Mouse (Mus musculus): ENCODE measurements around the gene Dpy19l3.

Dpy19l3 gene

DNA sequence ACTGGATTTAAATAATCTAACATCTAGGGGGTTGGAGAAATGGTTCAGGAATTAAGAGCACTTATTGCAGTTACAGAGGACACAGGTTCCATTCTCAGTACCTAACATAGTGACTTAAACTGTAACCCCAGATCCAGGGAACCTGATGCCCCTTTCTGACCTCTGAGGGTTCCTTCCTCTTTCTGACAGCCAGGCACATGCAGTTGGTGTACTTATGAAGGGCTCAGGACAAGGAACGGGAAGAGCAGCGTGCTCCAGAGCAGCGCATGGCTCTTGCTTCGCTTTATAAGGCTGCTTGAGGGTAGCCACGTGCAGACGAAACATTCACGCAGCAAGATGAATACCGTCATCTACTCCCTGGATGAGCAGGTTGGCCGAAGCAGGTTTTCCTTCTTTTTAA, 3.4 kb downstream of the Dpy19l3 start:
- no peak for DNase-seq (ENCODE audit: low spot score)

- no peak for DNase-seq (ENCODE audit: low spot score)
Observed at GRCm38 (mm10) chr7:35747397-35747964, 6.8 kb downstream of the Dpy19l3 start.

DNA sequence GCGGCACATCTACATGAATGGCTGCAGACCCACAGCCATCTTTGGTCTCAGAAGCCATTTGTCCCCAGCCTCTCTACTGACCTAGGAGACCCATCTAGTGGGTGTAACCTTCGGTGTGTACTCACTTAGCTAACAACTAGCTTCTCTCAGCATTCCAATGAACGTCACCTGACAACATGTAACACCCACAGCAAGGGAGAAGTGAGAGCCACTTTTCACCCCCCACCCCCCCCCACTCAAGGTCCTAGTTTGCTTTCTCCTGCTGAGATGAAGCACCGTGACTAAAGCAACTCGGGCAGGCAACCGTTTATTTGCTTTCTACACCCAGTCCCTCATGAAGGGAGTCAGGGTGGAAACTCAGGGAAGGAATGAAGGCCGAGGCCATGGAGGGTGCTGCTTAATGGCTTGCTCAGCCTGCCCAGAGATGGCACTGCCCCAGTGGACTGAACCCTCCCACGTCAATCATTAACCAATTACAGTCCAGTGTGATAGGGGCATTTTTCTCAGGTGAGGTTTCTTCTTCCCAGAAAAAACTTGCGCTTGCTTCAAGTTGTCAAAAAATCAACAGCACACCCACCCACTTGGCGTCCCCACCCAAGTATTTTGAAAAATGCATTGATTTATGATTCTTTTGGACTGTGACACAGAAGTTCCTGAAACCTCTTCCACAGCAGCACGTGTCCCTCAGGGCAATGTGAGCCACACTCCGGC, 7.4 kb downstream of the Dpy19l3 start:
- DNase-seq (ENCODE audit: low spot score): no peak

DNA sequence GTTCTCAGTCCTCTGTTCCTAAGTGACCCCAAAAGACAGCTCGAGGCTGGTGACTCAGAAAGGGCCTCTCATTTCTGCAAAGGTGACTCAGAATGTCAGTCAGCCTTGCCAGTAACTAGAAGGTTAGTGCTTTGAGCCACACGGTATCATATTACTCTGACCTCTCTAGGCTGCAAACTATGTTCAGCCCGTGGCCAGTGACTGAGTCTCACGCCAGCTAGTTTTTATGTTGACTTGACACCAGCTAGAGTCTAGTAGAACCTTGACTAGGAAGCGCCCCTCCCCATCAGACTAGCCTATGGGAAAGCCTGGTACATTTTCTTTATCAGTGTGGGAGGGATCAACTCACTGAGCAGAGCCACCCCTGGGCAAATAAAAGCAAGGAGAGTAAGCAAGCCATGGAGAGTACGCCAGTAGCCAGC, 9.0 kb downstream of the Dpy19l3 start:
- DNase-seq (ENCODE audit: low spot score): no peak

- peak; percentile 55 for DNase-seq (ENCODE audit: low spot score)
Observed at GRCm38 (mm10) chr7:35744771-35745170, 9.5 kb downstream of the Dpy19l3 start.

GRCm38 (mm10) chr7:35742310-35742709, 11.9 kb downstream of the Dpy19l3 start:
- no peak for DNase-seq (ENCODE audit: low spot score)

- DNase-seq (ENCODE audit: low spot score): no peak
Observed at GRCm38 (mm10) chr7:35741858-35742257, 12.4 kb downstream of the Dpy19l3 start.

- no peak for DNase-seq (ENCODE audit: low spot score)
Observed at GRCm38 (mm10) chr7:35740489-35741230, 13.6 kb downstream of the Dpy19l3 start.

DNA sequence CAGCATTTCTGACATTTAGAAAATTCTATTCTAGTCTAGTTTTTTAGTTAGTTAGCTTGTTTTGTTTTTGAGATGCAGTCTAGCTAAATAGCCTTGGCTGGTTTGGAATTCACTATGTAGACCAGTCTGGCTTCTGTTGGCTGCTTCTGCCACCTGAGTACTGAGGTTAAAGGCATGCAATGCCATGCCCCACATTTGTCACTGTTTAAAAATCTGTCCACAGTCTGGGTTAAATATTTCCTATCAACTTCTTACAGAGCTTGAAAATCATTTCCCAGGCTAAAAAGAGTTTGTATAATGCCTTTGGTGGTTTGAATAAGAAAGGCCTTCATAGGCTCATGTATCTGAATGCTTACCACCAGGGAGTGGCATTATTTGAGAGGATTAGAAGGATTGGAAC, 15.4 kb downstream of the Dpy19l3 start:
- DNase-seq (ENCODE audit: low spot score): no peak

- DNase-seq (ENCODE audit: low spot score): no peak
Observed at GRCm38 (mm10) chr7:35733313-35734050, 20.8 kb downstream of the Dpy19l3 start.

DNA sequence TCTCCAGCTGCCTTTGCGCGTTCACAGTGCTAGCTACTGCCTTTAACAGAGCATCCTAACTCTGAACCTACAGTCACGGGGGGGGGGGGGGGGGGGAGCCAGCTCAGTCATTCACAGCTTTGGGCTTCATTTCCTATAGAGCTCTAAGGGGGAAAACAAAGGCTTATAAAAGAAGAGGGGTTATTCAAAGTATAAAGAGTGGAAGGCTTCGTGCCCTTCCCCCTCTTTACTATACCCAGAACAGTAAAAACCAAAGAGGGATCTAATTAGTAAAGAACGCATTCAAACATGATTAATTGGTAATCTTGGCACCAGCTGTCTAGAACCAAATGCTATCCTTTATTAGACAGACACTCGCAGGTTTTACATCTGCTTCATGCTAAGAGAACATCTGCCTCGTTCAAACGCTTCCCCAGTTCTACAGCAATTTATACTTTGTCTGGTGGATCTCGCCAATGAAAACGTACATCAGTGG, 21.6 kb downstream of the Dpy19l3 start:
- no peak for DNase-seq (ENCODE audit: low spot score)

DNA sequence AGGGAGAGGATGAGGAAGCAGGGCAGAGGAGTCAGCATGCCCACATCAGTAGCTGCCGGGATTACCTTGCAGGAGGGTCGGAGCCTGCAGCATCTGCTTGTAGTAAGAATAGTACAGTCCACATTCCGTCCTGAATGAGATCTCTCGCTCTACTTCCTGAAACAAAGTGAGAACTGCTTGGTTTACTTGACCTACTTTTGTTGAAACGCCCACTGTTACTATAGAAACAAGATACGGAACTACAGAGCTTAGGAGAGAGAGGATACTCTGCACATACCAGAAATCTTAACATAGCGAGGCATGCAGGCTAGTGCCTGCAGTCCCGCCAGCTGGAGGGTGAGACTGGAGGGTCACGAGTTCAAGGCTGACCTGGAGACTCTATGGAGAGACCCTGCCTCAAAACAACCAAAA, 24.6 kb downstream of the Dpy19l3 start:
- DNase-seq (ENCODE audit: low spot score): no peak

DNA sequence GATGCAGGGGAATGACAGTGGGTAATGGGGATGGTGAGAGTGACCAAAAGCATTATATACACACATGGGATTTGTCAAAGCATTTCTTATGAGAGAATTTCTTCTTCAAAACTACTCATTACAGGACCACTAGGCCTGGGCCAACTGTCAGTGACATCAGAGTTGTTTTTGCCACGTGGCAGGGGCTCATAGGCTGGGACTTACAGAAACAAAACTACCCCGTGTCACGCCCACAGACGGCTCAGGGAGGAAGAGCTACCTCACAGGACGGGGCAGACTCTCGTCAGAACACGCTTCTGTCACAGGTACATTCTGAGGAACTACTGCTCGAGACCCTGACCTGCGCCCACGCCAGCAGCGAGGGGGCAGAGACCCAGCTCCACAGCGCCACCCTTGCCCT, 25.9 kb downstream of the Dpy19l3 start:
- DNase-seq (ENCODE audit: low spot score): no peak

GRCm38 (mm10) chr7:35723035-35723434, 31.2 kb downstream of the Dpy19l3 start:
- DNase-seq (ENCODE audit: low spot score): no peak

GRCm38 (mm10) chr7:35718421-35719178, 35.7 kb downstream of the Dpy19l3 start:
- no peak for DNase-seq (ENCODE audit: low spot score)

GRCm38 (mm10) chr7:35710366-35710765, 43.9 kb downstream of the Dpy19l3 start:
- no peak for DNase-seq (ENCODE audit: low spot score)

- DNase-seq (ENCODE audit: low spot score): no peak
Observed at GRCm38 (mm10) chr7:35708101-35708500, 46.2 kb downstream of the Dpy19l3 start.

DNA sequence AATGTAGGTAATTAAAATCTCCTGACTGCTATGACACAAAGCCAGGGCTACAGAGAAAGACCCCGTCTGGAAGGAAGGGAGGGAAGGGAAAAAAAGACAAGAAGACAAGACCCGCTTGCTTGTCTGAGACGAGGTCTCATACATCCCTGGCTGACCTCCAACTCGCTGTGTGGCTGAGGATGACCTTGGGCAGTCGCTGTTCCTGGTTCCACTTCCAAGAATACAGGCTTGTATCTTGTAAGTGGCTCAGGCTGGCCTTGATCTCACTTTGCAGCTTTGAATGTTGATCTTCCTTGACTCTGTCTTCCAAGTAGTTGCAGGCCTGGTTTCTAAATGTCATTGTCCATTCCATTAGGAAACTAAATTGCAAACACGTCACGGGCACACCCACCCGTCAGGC, 55.2 kb downstream of the Dpy19l3 start:
- no peak for DNase-seq (ENCODE audit: low spot score)

GRCm38 (mm10) chr7:35698073-35698472, 56.2 kb downstream of the Dpy19l3 start:
- DNase-seq (ENCODE audit: low spot score): no peak

- no peak for DNase-seq (ENCODE audit: low spot score)
Observed at GRCm38 (mm10) chr7:35692641-35693040, 61.6 kb downstream of the Dpy19l3 start.

GRCm38 (mm10) chr7:35692117-35692516, 62.1 kb downstream of the Dpy19l3 start:
- DNase-seq (ENCODE audit: low spot score): no peak

Measured in layer of hippocampus, adult 9-10 months (tissue).